Mouse (Mus musculus): ENCODE data around the gene Gramd1a. TPM values are rescaled to one million over a fixed set of nuclear protein-coding genes. Genes with fewer than 3 reads are reported as not detected.

Gene Gramd1a
- polyA plus RNA-seq, 1 experiment from 2014 or later = 51.4 TPM

- peaks cover 3 to 15% of the 10 kb centered on the region in 2 experiments; a peak in 3 of 4 replicates for H3K4me1 ChIP-seq (ENCODE audit: control insufficient read depth in 2 of 2, insufficient read depth in 2 of 2, low read length in 2 of 2)
- H3K4me3 ChIP-seq (ENCODE audit: control insufficient read depth in 1 of 2, insufficient read depth in 1 of 2, low read depth in 1 of 2, low read length in 2 of 2) = peak within 1 kb of the TSS; percentile 63 to 66
- no peaks in the 10 kb centered on the region for H3K9me3 ChIP-seq (ENCODE audit: control insufficient read depth, low read length)
- H3K27ac ChIP-seq (replicated peaks in 1 of 2; ENCODE audit: control insufficient read depth in 1 of 2, insufficient read depth in 1 of 2, low read depth in 2 of 2, low read length in 2 of 2) = no peak within 1 kb of the TSS
- H3K9ac ChIP-seq (ENCODE audit: low read length) = peak within 1 kb of the TSS; percentile 70
- H3K27me3 ChIP-seq (ENCODE audit: control insufficient read depth, insufficient read depth, low read length) = peaks cover 16% of the 10 kb centered on the region
- H3K36me3 ChIP-seq (ENCODE audit: control insufficient read depth, insufficient read depth, low read length) = peaks cover 41% of the 10 kb centered on the region
- no peak for ATAC-seq (ENCODE audit: insufficient number of reproducible peaks, insufficient read depth, low FRiP score, low read depth)
- H3K4me2 ChIP-seq (ENCODE audit: low read length) = peak within 1 kb of the TSS; percentile 99
- 1% methylated on average over 59 of the region's 60 CpGs for WGBS
Observed at GRCm38 (mm10) chr7:31126851-31127724, 28.6 kb downstream of the Gramd1a start, which contains the start of gene Scn1b. Gene Scn1b (minus strand): TSS chr7:31127003.

GRCm38 (mm10) chr7:31126211-31126751 is 29.4 kb downstream of the Gramd1a start:
- H3K4me1 ChIP-seq (ENCODE audit: control insufficient read depth in 2 of 2, insufficient read depth in 2 of 2, low read length in 2 of 2) = peaks cover 3 to 15% of the 10 kb centered on the region in 2 experiments; a peak in 3 of 4 replicates

GRCm38 (mm10) chr7:31125116-31125515 is 30.6 kb downstream of the Gramd1a start:
- Histone ChIP-seq H3K4me1 (ENCODE audit: control insufficient read depth in 2 of 2, insufficient read depth in 2 of 2, low read length in 2 of 2) (peaks cover 3 to 15% of the 10 kb centered on the region in 2 experiments; a peak in 3 of 4 replicates), H3K4me3 (ENCODE audit: control insufficient read depth in 1 of 2, insufficient read depth in 1 of 2, low read depth in 1 of 2, low read length in 2 of 2) (no peak overlapping the region), H3K9me3 (ENCODE audit: control insufficient read depth, low read length) (no peaks in the 10 kb centered on the region), H3K36me3 (ENCODE audit: control insufficient read depth, insufficient read depth, low read length) (peaks cover 21% of the 10 kb centered on the region), H3K27ac (replicated peaks in 1 of 2; ENCODE audit: control insufficient read depth in 1 of 2, insufficient read depth in 1 of 2, low read depth in 2 of 2, low read length in 2 of 2) (no peak overlapping the region), H3K27me3 (ENCODE audit: control insufficient read depth, insufficient read depth, low read length) (peaks cover 16% of the 10 kb centered on the region), H3K4me2 (ENCODE audit: low read length) (no peak overlapping the region), H3K9ac (ENCODE audit: low read length) (no peak overlapping the region)
- WGBS = 79% methylated on average over 13 of the region's 13 CpGs
- ATAC-seq (ENCODE audit: insufficient number of reproducible peaks, insufficient read depth, low FRiP score, low read depth) = no peak

More at GRCm38 (mm10) chr7:31126211-31126751, 29.4 kb downstream of the Gramd1a start:
- ATAC-seq (ENCODE audit: insufficient number of reproducible peaks, insufficient read depth, low FRiP score, low read depth) = no peak
- Histone ChIP-seq H3K36me3 (ENCODE audit: control insufficient read depth, insufficient read depth, low read length) (peaks cover 33% of the 10 kb centered on the region), H3K27me3 (ENCODE audit: control insufficient read depth, insufficient read depth, low read length) (peaks cover 16% of the 10 kb centered on the region), H3K27ac (replicated peaks in 1 of 2; ENCODE audit: control insufficient read depth in 1 of 2, insufficient read depth in 1 of 2, low read depth in 2 of 2, low read length in 2 of 2) (no peak overlapping the region), H3K4me3 (ENCODE audit: control insufficient read depth in 1 of 2, insufficient read depth in 1 of 2, low read depth in 1 of 2, low read length in 2 of 2) (peak overlapping the region; percentile 63 to 66), H3K4me2 (ENCODE audit: low read length) (peak overlapping the region; percentile 99), H3K9ac (ENCODE audit: low read length) (peak overlapping the region; percentile 70), H3K9me3 (ENCODE audit: control insufficient read depth, low read length) (no peaks in the 10 kb centered on the region)
- under 1% methylated on average over 53 of the region's 53 CpGs for WGBS

- 76% methylated on average over 5 of the region's 5 CpGs for WGBS
Observed at GRCm38 (mm10) chr7:31124381-31124780, 31.3 kb downstream of the Gramd1a start.

GRCm38 (mm10) chr7:31123697-31124096 is 32.0 kb downstream of the Gramd1a start:
- 85% methylated on average over 3 of the region's 3 CpGs for whole genome bisulfite sequencing
- no peak for ATAC-seq (ENCODE audit: insufficient number of reproducible peaks, insufficient read depth, low FRiP score, low read depth)
- Histone ChIP-seq H3K4me3 (ENCODE audit: control insufficient read depth in 1 of 2, insufficient read depth in 1 of 2, low read depth in 1 of 2, low read length in 2 of 2) (no peak overlapping the region), H3K4me1 (ENCODE audit: control insufficient read depth in 2 of 2, insufficient read depth in 2 of 2, low read length in 2 of 2) (peaks cover 3 to 15% of the 10 kb centered on the region in 2 experiments; a peak in 3 of 4 replicates), H3K4me2 (ENCODE audit: low read length) (no peak overlapping the region), H3K27ac (replicated peaks in 1 of 2; ENCODE audit: control insufficient read depth in 1 of 2, insufficient read depth in 1 of 2, low read depth in 2 of 2, low read length in 2 of 2) (no peak overlapping the region), H3K27me3 (ENCODE audit: control insufficient read depth, insufficient read depth, low read length) (peaks cover 16% of the 10 kb centered on the region), H3K36me3 (ENCODE audit: control insufficient read depth, insufficient read depth, low read length) (peaks cover 7% of the 10 kb centered on the region), H3K9ac (ENCODE audit: low read length) (no peak overlapping the region), H3K9me3 (ENCODE audit: control insufficient read depth, low read length) (no peaks in the 10 kb centered on the region)

More at GRCm38 (mm10) chr7:31124381-31124780, 31.3 kb downstream of the Gramd1a start:
- no peak overlapping the region for H3K27ac ChIP-seq (replicated peaks in 1 of 2; ENCODE audit: control insufficient read depth in 1 of 2, insufficient read depth in 1 of 2, low read depth in 2 of 2, low read length in 2 of 2)
- H3K27me3 ChIP-seq (ENCODE audit: control insufficient read depth, insufficient read depth, low read length) = peaks cover 16% of the 10 kb centered on the region
- H3K4me1 ChIP-seq (ENCODE audit: control insufficient read depth in 2 of 2, insufficient read depth in 2 of 2, low read length in 2 of 2) = peaks cover 3 to 15% of the 10 kb centered on the region in 2 experiments; a peak in 3 of 4 replicates
- H3K9me3 ChIP-seq (ENCODE audit: control insufficient read depth, low read length) = no peaks in the 10 kb centered on the region
- no peak overlapping the region for H3K4me3 ChIP-seq (ENCODE audit: control insufficient read depth in 1 of 2, insufficient read depth in 1 of 2, low read depth in 1 of 2, low read length in 2 of 2)
- H3K9ac ChIP-seq (ENCODE audit: low read length) = no peak overlapping the region
- no peak for ATAC-seq (ENCODE audit: insufficient number of reproducible peaks, insufficient read depth, low FRiP score, low read depth)
- H3K4me2 ChIP-seq (ENCODE audit: low read length) = no peak overlapping the region
- peaks cover 14% of the 10 kb centered on the region for H3K36me3 ChIP-seq (ENCODE audit: control insufficient read depth, insufficient read depth, low read length)

- H3K9me3 ChIP-seq (ENCODE audit: control insufficient read depth, low read length) = no peaks in the 10 kb centered on the region
- no peak overlapping the region for H3K27ac ChIP-seq (replicated peaks in 1 of 2; ENCODE audit: control insufficient read depth in 1 of 2, insufficient read depth in 1 of 2, low read depth in 2 of 2, low read length in 2 of 2)
- no peaks in the 10 kb centered on the region for H3K36me3 ChIP-seq (ENCODE audit: control insufficient read depth, insufficient read depth, low read length)
- peaks cover 16% of the 10 kb centered on the region for H3K27me3 ChIP-seq (ENCODE audit: control insufficient read depth, insufficient read depth, low read length)
- peaks cover 3 to 15% of the 10 kb centered on the region in 2 experiments for H3K4me1 ChIP-seq (ENCODE audit: control insufficient read depth in 2 of 2, insufficient read depth in 2 of 2, low read length in 2 of 2)
- ATAC-seq (ENCODE audit: insufficient number of reproducible peaks, insufficient read depth, low FRiP score, low read depth) = no peak
- H3K4me2 ChIP-seq (ENCODE audit: low read length) = no peak overlapping the region
- no peak overlapping the region for H3K9ac ChIP-seq (ENCODE audit: low read length)
- WGBS = 86% methylated on average over 16 of the region's 16 CpGs
- no peak overlapping the region for H3K4me3 ChIP-seq (ENCODE audit: control insufficient read depth in 1 of 2, insufficient read depth in 1 of 2, low read depth in 1 of 2, low read length in 2 of 2)
Observed at GRCm38 (mm10) chr7:31122641-31123631, 32.8 kb downstream of the Gramd1a start.

- Histone ChIP-seq H3K9me3 (ENCODE audit: control insufficient read depth, low read length) (no peaks in the 10 kb centered on the region), H3K4me2 (ENCODE audit: low read length) (no peak overlapping the region), H3K4me3 (ENCODE audit: control insufficient read depth in 1 of 2, insufficient read depth in 1 of 2, low read depth in 1 of 2, low read length in 2 of 2) (no peak overlapping the region), H3K27me3 (ENCODE audit: control insufficient read depth, insufficient read depth, low read length) (no peaks in the 10 kb centered on the region), H3K4me1 (ENCODE audit: control insufficient read depth in 2 of 2, insufficient read depth in 2 of 2, low read length in 2 of 2) (peaks cover 11 to 16% of the 10 kb centered on the region in 2 experiments), H3K27ac (replicated peaks in 1 of 2; ENCODE audit: control insufficient read depth in 1 of 2, insufficient read depth in 1 of 2, low read depth in 2 of 2, low read length in 2 of 2) (no peak overlapping the region), H3K36me3 (ENCODE audit: control insufficient read depth, insufficient read depth, low read length) (no peaks in the 10 kb centered on the region), H3K9ac (ENCODE audit: low read length) (no peak overlapping the region)
- no peak for ATAC-seq (ENCODE audit: insufficient number of reproducible peaks, insufficient read depth, low FRiP score, low read depth)
- WGBS = 78% methylated on average over 5 of the region's 5 CpGs
Observed at GRCm38 (mm10) chr7:31119556-31119955, 36.1 kb downstream of the Gramd1a start.

Data from heart, embryonic 14.5 days (tissue).